Mouse (Mus musculus): ENCODE data around the gene Kif21b. TPM values are rescaled to one million over a fixed set of nuclear protein-coding genes. Genes with fewer than 3 reads are reported as not detected.

The Kif21b gene
- total and polyA plus RNA-seq, 2 experiments from 2014 or later, result 26.8 to 144 TPM

- no peak overlapping the region for H3K4me3 ChIP-seq (ENCODE audit: low read length)
- no peak overlapping the region for H3K9ac ChIP-seq (replicated peaks; ENCODE audit: low read length)
- no peak overlapping the region for H3K27ac ChIP-seq
- H3K9me3 ChIP-seq (ENCODE audit: low read length), result no peaks in the 10 kb centered on the region
- ATAC-seq (no peak), DNase-seq (ENCODE audit: low spot score) (no peak)
- 83% methylated on average over 2 of the region's 2 CpGs for whole genome bisulfite sequencing
- H3K27me3 ChIP-seq (ENCODE audit: insufficient read depth, low read length), result no peaks in the 10 kb centered on the region
- H3K4me1 ChIP-seq (ENCODE audit: insufficient read depth, low read length), result peaks cover 7% of the 10 kb centered on the region
- no peak overlapping the region for H3K4me2 ChIP-seq (ENCODE audit: low read depth, low read length)
- H3K36me3 ChIP-seq (ENCODE audit: insufficient read depth, low read length), result peaks cover 36% of the 10 kb centered on the region
- TF ChIP-seq CTCF (IDR thresholded peaks at IDR 0.05; ENCODE audit: low read depth), result no peak
Measured at GRCm38 (mm10) chr1:136177085-136177484, 45.9 kb downstream of the Kif21b start.

GRCm38 (mm10) chr1:136178741-136179140 is 47.6 kb downstream of the Kif21b start:
- WGBS, result 53% methylated on average over 6 of the region's 6 CpGs
- H3K27ac ChIP-seq, result no peak overlapping the region
- ATAC-seq, result no peak
- peaks cover 7% of the 10 kb centered on the region for H3K4me1 ChIP-seq (ENCODE audit: insufficient read depth, low read length)
- H3K9me3 ChIP-seq (ENCODE audit: low read length), result no peaks in the 10 kb centered on the region
- H3K36me3 ChIP-seq (ENCODE audit: insufficient read depth, low read length), result peaks cover 25% of the 10 kb centered on the region
- no peak for DNase-seq (ENCODE audit: low spot score)
- no peak for TF ChIP-seq CTCF (IDR thresholded peaks at IDR 0.05; ENCODE audit: low read depth)
- no peak overlapping the region for H3K4me2 ChIP-seq (ENCODE audit: low read depth, low read length)
- H3K9ac ChIP-seq (replicated peaks; ENCODE audit: low read length), result no peak overlapping the region
- no peaks in the 10 kb centered on the region for H3K27me3 ChIP-seq (ENCODE audit: insufficient read depth, low read length)
- H3K4me3 ChIP-seq (ENCODE audit: low read length), result no peak overlapping the region

GRCm38 (mm10) chr1:136179511-136180001 is 48.4 kb downstream of the Kif21b start:
- 63% methylated on average over 2 of the region's 2 CpGs for WGBS
- H3K36me3 ChIP-seq (ENCODE audit: insufficient read depth, low read length), result peaks cover 20% of the 10 kb centered on the region; the same call in 1 of the 2 replicates
- H3K4me2 ChIP-seq (ENCODE audit: low read depth, low read length), result no peak overlapping the region
- H3K9ac ChIP-seq (replicated peaks; ENCODE audit: low read length), result no peak overlapping the region
- H3K4me3 ChIP-seq (ENCODE audit: low read length), result no peak overlapping the region
- H3K4me1 ChIP-seq (ENCODE audit: insufficient read depth, low read length), result no peaks in the 10 kb centered on the region
- no peak overlapping the region for H3K27ac ChIP-seq
- DNase-seq (ENCODE audit: low spot score), result no peak
- H3K9me3 ChIP-seq (ENCODE audit: low read length), result no peaks in the 10 kb centered on the region
- TF ChIP-seq CTCF (IDR thresholded peaks at IDR 0.05; ENCODE audit: low read depth), result no peak
- no peak for ATAC-seq
- H3K27me3 ChIP-seq (ENCODE audit: insufficient read depth, low read length), result no peaks in the 10 kb centered on the region

- H3K27ac ChIP-seq, result no peak overlapping the region
- no peak overlapping the region for H3K4me3 ChIP-seq (ENCODE audit: low read length)
- no peaks in the 10 kb centered on the region for H3K36me3 ChIP-seq (ENCODE audit: insufficient read depth, low read length)
- TF ChIP-seq CTCF (IDR thresholded peaks at IDR 0.05; ENCODE audit: low read depth), result no peak
- DNase-seq (ENCODE audit: low spot score) (no peak), ATAC-seq (no peak)
- no peaks in the 10 kb centered on the region for H3K27me3 ChIP-seq (ENCODE audit: insufficient read depth, low read length)
- no peak overlapping the region for H3K4me2 ChIP-seq (ENCODE audit: low read depth, low read length)
- H3K9ac ChIP-seq (replicated peaks; ENCODE audit: low read length), result no peak overlapping the region
- H3K4me1 ChIP-seq (ENCODE audit: insufficient read depth, low read length), result no peaks in the 10 kb centered on the region
- H3K9me3 ChIP-seq (ENCODE audit: low read length), result no peaks in the 10 kb centered on the region
- WGBS, result 94% methylated on average over 5 of the region's 5 CpGs
Measured at GRCm38 (mm10) chr1:136190033-136190432, 58.8 kb downstream of the Kif21b start.

GRCm38 (mm10) chr1:136212803-136213202 is 81.6 kb downstream of the Kif21b start, which contains the start of gene Mroh3:
Mroh3 (minus strand) TSS chr1:136212828.
- ATAC-seq (peak; percentile 87), DNase-seq (ENCODE audit: low spot score) (peak; percentile 75)
- Histone ChIP-seq H3K9me3 (ENCODE audit: low read length) (no peaks in the 10 kb centered on the region), H3K36me3 (ENCODE audit: insufficient read depth, low read length) (no peaks in the 10 kb centered on the region), H3K9ac (replicated peaks; ENCODE audit: low read length) (no peak within 1 kb of the TSS), H3K4me3 (ENCODE audit: low read length) (no peak within 1 kb of the TSS), H3K27me3 (ENCODE audit: insufficient read depth, low read length) (no peaks in the 10 kb centered on the region), H3K27ac (no peak within 1 kb of the TSS), H3K4me2 (ENCODE audit: low read depth, low read length) (no peak within 1 kb of the TSS), H3K4me1 (ENCODE audit: insufficient read depth, low read length) (no peaks in the 10 kb centered on the region)
- TF ChIP-seq CTCF (IDR thresholded peaks at IDR 0.05; ENCODE audit: low read depth), result peak; percentile 75
- WGBS, result 33% methylated on average over 3 of the region's 3 CpGs

GRCm38 (mm10) chr1:136214304-136214703 is 83.1 kb downstream of the Kif21b start:
- no peaks in the 10 kb centered on the region for H3K4me1 ChIP-seq (ENCODE audit: insufficient read depth, low read length)

GRCm38 (mm10) chr1:136220037-136220871 is 89.1 kb downstream of the Kif21b start:
- no peak for ATAC-seq
- no peaks in the 10 kb centered on the region for H3K9me3 ChIP-seq (ENCODE audit: low read length)
- 78% methylated on average over 10 of the region's 10 CpGs for WGBS
- H3K4me3 ChIP-seq (ENCODE audit: low read length), result no peak overlapping the region
- no peaks in the 10 kb centered on the region for H3K36me3 ChIP-seq (ENCODE audit: insufficient read depth, low read length)
- TF ChIP-seq CTCF (IDR thresholded peaks at IDR 0.05; ENCODE audit: low read depth), result no peak
- H3K4me1 ChIP-seq (ENCODE audit: insufficient read depth, low read length), result peaks cover 4% of the 10 kb centered on the region; the same call in 1 of the 2 replicates
- DNase-seq (ENCODE audit: low spot score), result no peak
- no peak overlapping the region for H3K9ac ChIP-seq (replicated peaks; ENCODE audit: low read length)
- H3K27me3 ChIP-seq (ENCODE audit: insufficient read depth, low read length), result no peaks in the 10 kb centered on the region
- no peak overlapping the region for H3K4me2 ChIP-seq (ENCODE audit: low read depth, low read length)
- H3K27ac ChIP-seq, result no peak overlapping the region

More at GRCm38 (mm10) chr1:136214304-136214703, 83.1 kb downstream of the Kif21b start:
- no peak overlapping the region for H3K9ac ChIP-seq (replicated peaks; ENCODE audit: low read length)
- no peaks in the 10 kb centered on the region for H3K27me3 ChIP-seq (ENCODE audit: insufficient read depth, low read length)
- 80% methylated on average over 15 of the region's 15 CpGs for WGBS
- H3K36me3 ChIP-seq (ENCODE audit: insufficient read depth, low read length), result no peaks in the 10 kb centered on the region
- no peak for TF ChIP-seq CTCF (IDR thresholded peaks at IDR 0.05; ENCODE audit: low read depth)
- DNase-seq (ENCODE audit: low spot score), result no peak
- H3K9me3 ChIP-seq (ENCODE audit: low read length), result no peaks in the 10 kb centered on the region
- no peak overlapping the region for H3K4me3 ChIP-seq (ENCODE audit: low read length)
- H3K4me2 ChIP-seq (ENCODE audit: low read depth, low read length), result no peak overlapping the region
- no peak overlapping the region for H3K27ac ChIP-seq
- ATAC-seq, result no peak

Measured in hindbrain, postnatal 0 days (tissue).